Mouse (Mus musculus): ENCODE measurements around the gene Nlrc4. TPM values are rescaled to one million over a fixed set of nuclear protein-coding genes. Genes with fewer than 3 reads are reported as not detected.

The Nlrc4 gene
- polyA plus RNA-seq, 1 experiment, result 0.55 TPM

DNA sequence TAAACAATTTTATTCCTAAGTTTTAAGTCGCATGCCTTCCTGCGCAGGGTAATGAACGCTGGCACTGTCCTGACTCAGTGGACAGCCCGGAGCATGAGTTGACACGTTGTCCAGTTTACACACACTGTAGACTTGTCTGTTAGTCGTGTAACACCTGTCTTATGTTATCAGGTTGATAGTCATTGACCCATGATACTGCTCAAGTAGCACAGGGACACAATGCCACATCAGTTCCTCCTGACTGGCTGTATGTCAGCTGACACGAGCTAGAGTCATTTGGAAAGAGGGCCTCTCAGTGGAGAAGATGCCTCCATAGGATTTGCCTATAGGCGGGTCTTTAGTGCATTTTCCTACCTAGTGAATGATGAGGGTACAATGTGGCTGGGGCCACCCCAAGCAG, 52.5 kb downstream of the Nlrc4 start:
- Histone ChIP-seq H3K9me3 (replicated peaks; ENCODE audit: control insufficient read depth, insufficient read depth, low read length, poor library complexity, severe bottlenecking) (no peaks in the 10 kb centered on the region), H3K27me3 (ENCODE audit: control insufficient read depth, insufficient read depth, low read length, poor library complexity, severe bottlenecking) (no peaks in the 10 kb centered on the region), H3K4me3 (ENCODE audit: low read depth, low read length) (no peak overlapping the region), H3K9ac (ENCODE audit: low read depth, poor library complexity, severe bottlenecking) (no peak overlapping the region), H3K4me1 (ENCODE audit: control insufficient read depth, insufficient read depth, low read length) (no peaks in the 10 kb centered on the region), H3K27ac (ENCODE audit: insufficient read depth, low read length) (no peak overlapping the region), H3K36me3 (ENCODE audit: control insufficient read depth, insufficient read depth, low read length, poor library complexity, severe bottlenecking) (peaks cover 6% of the 10 kb centered on the region)
- TF ChIP-seq CTCF (IDR thresholded peaks at IDR 0.05; ENCODE audit: low read depth, low read length) (no peak), EP300 (IDR thresholded peaks at IDR 0.05; ENCODE audit: insufficient read depth, low read depth, low read length) (no peak), POLR2A (IDR thresholded peaks at IDR 0.05; ENCODE audit: insufficient read depth, low read length) (no peak)

DNA sequence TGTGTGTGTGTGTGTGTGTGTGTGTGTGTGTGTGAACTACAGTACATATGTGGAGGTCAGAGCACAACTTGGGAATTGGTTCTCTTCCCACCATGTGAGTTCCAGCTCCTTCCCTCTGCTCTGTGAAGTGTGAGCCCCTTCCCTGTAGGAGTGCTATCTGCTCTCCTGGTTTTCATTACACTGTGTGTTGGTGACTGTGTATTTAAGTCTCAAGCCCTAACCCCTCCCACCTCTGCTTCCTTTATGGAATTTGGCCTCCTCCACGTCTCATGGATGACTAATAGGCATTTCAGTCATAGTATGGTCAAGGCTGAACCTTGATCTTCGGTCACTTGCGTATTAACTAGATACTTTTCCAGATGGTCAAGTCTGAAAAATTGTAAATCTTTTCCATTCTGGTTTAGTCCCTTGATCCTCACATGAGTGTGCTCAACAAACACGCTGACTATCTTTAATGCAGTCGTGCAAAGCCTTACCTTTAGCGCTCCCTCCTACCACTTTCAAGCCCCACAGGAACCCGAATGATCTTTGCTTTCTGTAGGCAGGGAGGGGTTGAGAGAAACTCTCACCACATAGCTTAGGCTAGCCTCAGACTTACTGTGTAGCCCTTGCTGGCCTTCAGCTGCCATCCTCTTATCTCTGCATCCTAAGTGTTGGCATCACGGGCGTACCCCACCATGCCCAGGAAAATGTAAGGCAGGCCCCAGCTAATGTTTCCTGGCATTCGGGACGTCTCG, 56.3 kb downstream of the Nlrc4 start:
- Histone ChIP-seq H3K4me1 (ENCODE audit: control insufficient read depth, insufficient read depth, low read length) (no peaks in the 10 kb centered on the region), H3K36me3 (ENCODE audit: control insufficient read depth, insufficient read depth, low read length, poor library complexity, severe bottlenecking) (peaks cover 2% of the 10 kb centered on the region), H3K4me3 (ENCODE audit: low read depth, low read length) (no peak overlapping the region), H3K9me3 (replicated peaks; ENCODE audit: control insufficient read depth, insufficient read depth, low read length, poor library complexity, severe bottlenecking) (no peaks in the 10 kb centered on the region), H3K27ac (ENCODE audit: insufficient read depth, low read length) (no peak overlapping the region), H3K9ac (ENCODE audit: low read depth, poor library complexity, severe bottlenecking) (no peak overlapping the region), H3K27me3 (ENCODE audit: control insufficient read depth, insufficient read depth, low read length, poor library complexity, severe bottlenecking) (no peaks in the 10 kb centered on the region)
- TF ChIP-seq POLR2A (IDR thresholded peaks at IDR 0.05; ENCODE audit: insufficient read depth, low read length) (no peak), EP300 (IDR thresholded peaks at IDR 0.05; ENCODE audit: insufficient read depth, low read depth, low read length) (no peak), CTCF (IDR thresholded peaks at IDR 0.05; ENCODE audit: low read depth, low read length) (no peak)

DNA sequence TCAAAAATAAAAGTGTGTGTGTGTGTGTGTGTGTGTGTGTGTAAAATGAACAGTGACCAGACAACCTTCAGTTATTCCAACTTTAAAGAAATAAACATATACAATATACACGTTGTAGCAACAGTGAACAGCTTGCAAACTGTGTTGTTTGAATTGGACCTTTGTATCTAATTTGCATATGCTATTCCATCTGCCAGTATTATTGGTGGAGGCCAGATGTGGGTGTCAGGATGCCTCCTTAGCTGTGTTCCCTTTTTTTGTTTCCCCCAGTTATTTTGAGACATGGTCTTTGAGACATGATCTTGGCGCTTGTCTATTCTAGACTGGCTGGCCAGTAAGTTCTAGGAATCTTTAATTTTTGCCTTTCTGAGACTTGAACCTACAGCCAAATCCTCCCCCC, 61.8 kb downstream of the Nlrc4 start:
- Histone ChIP-seq H3K27ac (ENCODE audit: insufficient read depth, low read length) (no peak overlapping the region), H3K36me3 (ENCODE audit: control insufficient read depth, insufficient read depth, low read length, poor library complexity, severe bottlenecking) (no peaks in the 10 kb centered on the region), H3K4me3 (ENCODE audit: low read depth, low read length) (no peak overlapping the region), H3K4me1 (ENCODE audit: control insufficient read depth, insufficient read depth, low read length) (no peaks in the 10 kb centered on the region), H3K9me3 (replicated peaks; ENCODE audit: control insufficient read depth, insufficient read depth, low read length, poor library complexity, severe bottlenecking) (no peaks in the 10 kb centered on the region), H3K9ac (ENCODE audit: low read depth, poor library complexity, severe bottlenecking) (no peak overlapping the region), H3K27me3 (ENCODE audit: control insufficient read depth, insufficient read depth, low read length, poor library complexity, severe bottlenecking) (no peaks in the 10 kb centered on the region)
- TF ChIP-seq CTCF (IDR thresholded peaks at IDR 0.05; ENCODE audit: low read depth, low read length) (no peak), EP300 (IDR thresholded peaks at IDR 0.05; ENCODE audit: insufficient read depth, low read depth, low read length) (no peak), POLR2A (IDR thresholded peaks at IDR 0.05; ENCODE audit: insufficient read depth, low read length) (no peak)

GRCm38 (mm10) chr17:74396766-74397165, 62.2 kb downstream of the Nlrc4 start:
- Histone ChIP-seq H3K4me3 (ENCODE audit: low read depth, low read length) (no peak overlapping the region), H3K4me1 (ENCODE audit: control insufficient read depth, insufficient read depth, low read length) (no peaks in the 10 kb centered on the region), H3K9ac (ENCODE audit: low read depth, poor library complexity, severe bottlenecking) (peak overlapping the region; percentile 79), H3K36me3 (ENCODE audit: control insufficient read depth, insufficient read depth, low read length, poor library complexity, severe bottlenecking) (no peaks in the 10 kb centered on the region), H3K9me3 (replicated peaks; ENCODE audit: control insufficient read depth, insufficient read depth, low read length, poor library complexity, severe bottlenecking) (no peaks in the 10 kb centered on the region), H3K27me3 (ENCODE audit: control insufficient read depth, insufficient read depth, low read length, poor library complexity, severe bottlenecking) (no peaks in the 10 kb centered on the region), H3K27ac (ENCODE audit: insufficient read depth, low read length) (no peak overlapping the region)
- no peak for TF ChIP-seq POLR2A (IDR thresholded peaks at IDR 0.05; ENCODE audit: insufficient read depth, low read length)
- TF ChIP-seq EP300 (IDR thresholded peaks at IDR 0.05; ENCODE audit: insufficient read depth, low read depth, low read length), result no peak
- no peak for TF ChIP-seq CTCF (IDR thresholded peaks at IDR 0.05; ENCODE audit: low read depth, low read length)

- Histone ChIP-seq H3K27ac (ENCODE audit: insufficient read depth, low read length) (no peak within 1 kb of the TSS), H3K9ac (ENCODE audit: low read depth, poor library complexity, severe bottlenecking) (peak within 1 kb of the TSS; percentile 79), H3K4me3 (ENCODE audit: low read depth, low read length) (peak within 1 kb of the TSS; percentile 99), H3K4me1 (ENCODE audit: control insufficient read depth, insufficient read depth, low read length) (no peaks in the 10 kb centered on the region), H3K9me3 (replicated peaks; ENCODE audit: control insufficient read depth, insufficient read depth, low read length, poor library complexity, severe bottlenecking) (no peaks in the 10 kb centered on the region), H3K27me3 (ENCODE audit: control insufficient read depth, insufficient read depth, low read length, poor library complexity, severe bottlenecking) (no peaks in the 10 kb centered on the region), H3K36me3 (ENCODE audit: control insufficient read depth, insufficient read depth, low read length, poor library complexity, severe bottlenecking) (no peaks in the 10 kb centered on the region)
- peak; percentile 85 for TF ChIP-seq POLR2A (IDR thresholded peaks at IDR 0.05; ENCODE audit: insufficient read depth, low read length)
- no peak for TF ChIP-seq EP300 (IDR thresholded peaks at IDR 0.05; ENCODE audit: insufficient read depth, low read depth, low read length)
- TF ChIP-seq CTCF (IDR thresholded peaks at IDR 0.05; ENCODE audit: low read depth, low read length), result no peak
These were observed 63.4 kb downstream of the Nlrc4 start, which contains the start of gene Slc30a6 for GRCm38 (mm10) chr17:74395383-74396065. Gene Slc30a6 (plus strand): TSS chr17:74395608.

DNA sequence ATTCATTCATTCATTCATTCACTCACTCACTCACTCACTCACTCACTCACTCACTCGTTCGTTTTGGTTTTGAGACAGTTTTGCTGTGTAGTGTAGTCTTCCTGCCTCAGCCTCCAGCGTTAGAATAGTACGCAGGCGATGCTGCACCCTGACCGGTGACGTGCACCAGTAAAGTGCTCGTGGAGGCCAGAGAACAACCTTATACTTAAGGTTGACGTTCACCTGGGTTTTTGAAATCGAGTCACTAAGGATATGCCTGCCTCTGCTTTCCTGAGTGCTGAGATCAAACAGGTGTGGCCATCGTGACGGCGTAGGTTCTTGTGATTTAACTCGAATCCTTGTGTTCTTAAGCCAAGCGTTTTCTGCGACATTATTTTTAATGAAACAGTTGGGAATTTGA, 64.1 kb downstream of the Nlrc4 start:
- no peaks in the 10 kb centered on the region for H3K9me3 ChIP-seq (replicated peaks; ENCODE audit: control insufficient read depth, insufficient read depth, low read length, poor library complexity, severe bottlenecking)
- no peaks in the 10 kb centered on the region for H3K4me1 ChIP-seq (ENCODE audit: control insufficient read depth, insufficient read depth, low read length)
- H3K27ac ChIP-seq (ENCODE audit: insufficient read depth, low read length), result no peak overlapping the region
- H3K27me3 ChIP-seq (ENCODE audit: control insufficient read depth, insufficient read depth, low read length, poor library complexity, severe bottlenecking), result no peaks in the 10 kb centered on the region
- H3K9ac ChIP-seq (ENCODE audit: low read depth, poor library complexity, severe bottlenecking), result peak overlapping the region; percentile 41
- H3K4me3 ChIP-seq (ENCODE audit: low read depth, low read length), result peak overlapping the region; percentile 44
- no peaks in the 10 kb centered on the region for H3K36me3 ChIP-seq (ENCODE audit: control insufficient read depth, insufficient read depth, low read length, poor library complexity, severe bottlenecking)
- TF ChIP-seq CTCF (IDR thresholded peaks at IDR 0.05; ENCODE audit: low read depth, low read length) (no peak), POLR2A (IDR thresholded peaks at IDR 0.05; ENCODE audit: insufficient read depth, low read length) (no peak), EP300 (IDR thresholded peaks at IDR 0.05; ENCODE audit: insufficient read depth, low read depth, low read length) (no peak)

Data from ES-Bruce4 (cell line).